Mouse (Mus musculus) kidney, embryonic 16.5 days (tissue): ENCODE results near the gene Crb2. TPM values are rescaled to one million over a fixed set of nuclear protein-coding genes. Genes with fewer than 3 reads are reported as not detected.

Experiments used
- ATAC-seq: fragments of 200-750 bp; cut with Nextera tagmentation; 2 replicates; pipeline ENCODE4 v1.8.0; 2017; ENCODE audit warnings: moderate TSS enrichment; ENCODE audit not compliant: low FRiP score, low TSS enrichment
- H3K27ac ChIP-seq: fragments of 300-500 bp; sonication (generic); 2 replicates; pipeline ENCODE4 v1.5.1; 2014; ENCODE audit warnings: low read length
- H3K27me3 ChIP-seq: fragments of 300-500 bp; sonication (generic); 2 replicates; pipeline ENCODE4 v1.6.1; 2014; ENCODE audit warnings: low read length, control low read depth, mixed read lengths; ENCODE audit not compliant: insufficient read depth
- H3K36me3 ChIP-seq: fragments of 300-500 bp; sonication (generic); 2 replicates; pipeline ENCODE4 v1.6.1; 2014; ENCODE audit warnings: low read length, control low read depth, mixed read lengths; ENCODE audit not compliant: insufficient read depth
- H3K4me1 ChIP-seq: fragments of 300-500 bp; sonication (generic); 2 replicates; pipeline ENCODE4 v1.6.1; 2014; ENCODE audit warnings: low read length, control low read depth, mixed read lengths; ENCODE audit not compliant: insufficient read depth
- H3K4me2 ChIP-seq: fragments of 300-500 bp; sonication (generic); replicated peaks from 2 replicates; pipeline ENCODE4 v1.6.1; 2014; ENCODE audit warnings: low read depth, low read length
- H3K4me3 ChIP-seq: fragments of 300-500 bp; sonication (generic); 2 replicates; pipeline ENCODE4 v1.5.1; 2014; ENCODE audit warnings: mild to moderate bottlenecking, low read length
- H3K9ac ChIP-seq: fragments of 300-500 bp; sonication (generic); replicated peaks from 2 replicates; pipeline ENCODE4 v1.6.1; 2014; ENCODE audit warnings: low read length
- H3K9me3 ChIP-seq: fragments of 300-500 bp; sonication (generic); 2 replicates; pipeline ENCODE4 v1.6.1; 2016; ENCODE audit warnings: low read length, control low read depth
- WGBS: fragments of 180-500 bp; shearing (Covaris S2); extraction: QIAGEN DNeasy Blood & Tissue Kit; methylation state at CpG from one replicate; pipeline ENCODE4 v1.1.7; 2014; 5-methylcytosine and 5-hydroxymethylcytosine counted together
- polyA plus RNA-seq: library from polyadenylated mRNA; unstranded; fragments of >200 nt; fragmentation: Nextera tagmentation; extraction: Ambion mirVana; gene quantifications from 2 replicates; pipeline ENCODE4 v1.2.1, GENCODE M21; 2015

Crb2 gene
- polyA plus RNA-seq, 1 experiment from 2014 or later = 4.6 TPM

DNA sequence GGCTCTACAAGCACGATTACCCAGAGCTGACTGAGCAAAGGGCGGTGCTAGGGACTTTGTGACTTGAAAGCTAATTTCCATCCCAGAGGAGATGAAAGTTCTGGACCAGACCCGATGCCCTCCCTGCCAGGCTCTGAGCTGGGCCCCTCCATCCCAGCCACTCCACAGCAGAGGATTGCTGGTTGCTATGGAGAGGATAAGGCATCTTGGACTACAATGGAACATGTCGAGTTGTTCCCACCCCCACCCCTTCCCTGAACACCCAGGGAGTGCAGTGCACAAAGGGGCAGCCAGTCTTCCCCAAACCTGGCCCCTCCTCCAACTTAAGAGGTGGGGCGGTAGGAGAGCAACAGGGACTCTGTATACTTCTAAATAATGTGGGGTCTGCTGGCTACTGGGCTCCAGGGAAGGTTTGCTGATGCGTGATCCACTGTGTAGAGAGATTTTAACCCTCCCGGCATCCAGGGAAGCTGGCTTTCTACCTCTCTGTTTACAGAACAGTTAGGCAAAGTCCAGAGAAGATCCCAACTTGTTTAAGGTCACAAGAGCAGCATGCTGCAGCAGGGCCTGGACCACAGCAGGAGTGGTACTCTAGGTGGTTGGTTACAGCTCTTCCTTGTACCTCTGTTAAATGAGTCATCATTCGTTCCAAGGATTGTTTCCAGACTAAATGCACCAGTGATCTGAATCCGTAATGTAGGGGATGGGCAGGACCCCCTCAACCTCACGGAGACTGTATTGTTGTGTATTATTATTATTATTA, 2.1 kb downstream of the Crb2 start:
- Histone ChIP-seq H3K27ac (no peak overlapping the region), H3K9me3 (no peaks in the 10 kb centered on the region), H3K4me2 (peak overlapping the region; percentile 59), H3K27me3 (peaks cover 11% of the 10 kb centered on the region; the same call in 1 of the 2 replicates), H3K4me1 (peaks cover 51% of the 10 kb centered on the region), H3K9ac (no peak overlapping the region), H3K36me3 (no peaks in the 10 kb centered on the region), H3K4me3 (no peak overlapping the region)
- no peak for ATAC-seq
- WGBS = 37% methylated on average over 10 of the region's 10 CpGs

DNA sequence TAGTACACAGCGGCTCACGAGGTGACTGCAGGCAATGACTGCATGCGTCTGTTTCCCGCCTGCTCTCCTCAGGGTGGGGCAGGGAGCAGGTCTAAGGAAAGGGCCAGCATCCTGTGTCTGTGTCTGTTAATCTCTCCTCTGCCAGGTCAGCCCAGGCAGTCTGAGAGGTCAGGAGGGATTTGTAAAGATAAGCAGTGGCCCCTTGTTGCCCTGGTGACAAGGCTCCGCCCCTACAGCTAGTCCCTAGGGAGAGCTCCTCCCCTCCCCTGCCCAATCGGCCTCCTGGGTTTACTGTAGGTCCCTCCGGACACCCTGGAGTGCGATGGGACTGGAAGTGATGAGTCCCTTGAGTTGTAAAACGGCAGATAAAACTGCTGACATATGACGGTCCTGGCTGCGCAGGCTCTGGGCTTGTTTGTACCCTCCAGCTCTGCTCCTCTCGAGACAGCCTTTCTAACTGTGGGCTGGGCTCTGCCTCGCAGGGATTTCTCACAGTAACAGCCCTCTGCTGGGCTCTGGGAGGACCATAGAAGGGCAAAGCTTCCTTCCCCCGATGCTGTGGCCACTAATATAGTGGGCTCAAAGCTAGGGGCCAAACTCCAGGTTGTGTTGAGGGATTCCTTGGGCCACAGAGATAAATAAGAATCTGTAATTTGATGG, 4.4 kb downstream of the Crb2 start:
- Histone ChIP-seq H3K4me2 (peak overlapping the region; percentile 49), H3K27me3 (peaks cover 11% of the 10 kb centered on the region; the same call in 1 of the 2 replicates), H3K9me3 (no peaks in the 10 kb centered on the region), H3K4me1 (peaks cover 54% of the 10 kb centered on the region), H3K4me3 (peak overlapping the region; percentile 25), H3K36me3 (no peaks in the 10 kb centered on the region), H3K9ac (peak overlapping the region; percentile 31), H3K27ac (peak overlapping the region; percentile 57; the same call in 1 of the 2 replicates)
- WGBS = 1% methylated on average over 14 of the region's 14 CpGs
- ATAC-seq = peak; percentile 31

DNA sequence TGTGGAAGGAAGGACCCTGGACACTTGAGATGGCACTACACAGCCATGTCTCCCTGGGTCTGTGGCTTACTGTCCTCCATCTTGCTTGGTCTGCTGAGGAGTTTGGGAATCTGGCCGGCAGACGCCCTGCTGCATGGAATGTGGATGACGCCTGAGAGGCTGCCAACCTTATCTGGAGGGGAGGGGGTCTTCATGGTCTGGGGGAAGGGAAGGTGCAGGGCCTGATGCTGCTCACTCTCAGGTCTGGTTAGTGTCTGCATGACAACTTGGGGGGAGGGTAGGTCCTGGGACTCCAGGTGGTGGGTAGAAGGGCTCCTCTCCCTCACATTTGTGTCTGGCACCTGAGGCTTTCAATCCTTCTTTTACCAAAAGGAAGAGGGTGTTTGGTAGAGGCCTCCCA, 5.4 kb downstream of the Crb2 start:
- H3K27ac ChIP-seq = no peak overlapping the region
- H3K4me1 ChIP-seq = peaks cover 44% of the 10 kb centered on the region
- no peaks in the 10 kb centered on the region for H3K36me3 ChIP-seq
- H3K4me2 ChIP-seq = no peak overlapping the region
- no peak overlapping the region for H3K4me3 ChIP-seq
- H3K9me3 ChIP-seq = no peaks in the 10 kb centered on the region
- WGBS = 42% methylated on average over 3 of the region's 3 CpGs
- H3K27me3 ChIP-seq = peaks cover 15% of the 10 kb centered on the region; the same call in 1 of the 2 replicates
- ATAC-seq = no peak
- no peak overlapping the region for H3K9ac ChIP-seq

DNA sequence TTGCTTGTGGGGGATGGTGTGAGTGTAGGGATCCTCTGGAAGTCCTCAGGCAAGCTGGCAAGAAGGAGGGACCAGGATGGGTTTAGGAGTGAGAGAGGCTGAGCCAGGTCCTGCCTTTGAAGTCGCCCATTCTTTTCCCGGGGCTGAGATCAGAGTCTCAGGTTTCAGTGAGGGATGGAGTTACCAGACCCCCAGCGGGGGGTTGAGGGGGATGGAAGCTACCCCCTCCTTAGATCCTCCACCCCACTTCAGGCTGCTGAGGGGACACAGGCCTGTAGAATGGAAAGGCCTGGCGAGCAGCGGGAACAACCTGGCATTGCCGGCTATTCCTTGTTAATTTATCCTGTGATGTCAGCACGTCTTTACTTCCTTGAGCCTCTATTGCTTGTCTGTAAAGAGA, 6.0 kb downstream of the Crb2 start:
- Histone ChIP-seq H3K36me3 (no peaks in the 10 kb centered on the region), H3K4me3 (no peak overlapping the region), H3K4me2 (no peak overlapping the region), H3K9ac (no peak overlapping the region), H3K27me3 (peaks cover 12% of the 10 kb centered on the region; the same call in 1 of the 2 replicates), H3K27ac (no peak overlapping the region), H3K4me1 (peaks cover 38% of the 10 kb centered on the region), H3K9me3 (no peaks in the 10 kb centered on the region)
- ATAC-seq = no peak
- WGBS = 22% methylated on average over 7 of the region's 7 CpGs

DNA sequence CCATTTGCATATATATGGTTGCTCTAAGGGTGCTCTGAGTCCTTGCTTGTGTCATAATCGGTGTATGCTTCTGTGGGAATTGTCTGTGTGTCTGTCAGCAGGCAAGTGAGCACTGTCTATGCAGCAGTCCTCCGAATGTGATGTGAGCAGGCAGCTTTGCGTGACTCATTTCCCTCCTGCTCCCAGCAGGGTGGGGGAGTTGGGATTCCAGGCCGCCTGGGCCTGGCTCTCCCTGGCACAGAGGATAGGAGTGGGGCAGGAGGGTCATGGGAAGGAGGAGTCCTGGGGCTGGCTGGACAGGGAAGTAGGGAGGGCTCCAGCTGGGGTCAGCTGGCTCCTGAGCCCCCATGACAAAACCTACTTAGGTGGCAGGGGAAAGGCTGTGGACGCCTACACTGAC, 8.4 kb downstream of the Crb2 start:
- H3K9me3 ChIP-seq = no peaks in the 10 kb centered on the region
- no peaks in the 10 kb centered on the region for H3K36me3 ChIP-seq
- H3K4me3 ChIP-seq = no peak overlapping the region
- WGBS = 39% methylated on average over 5 of the region's 5 CpGs
- peak; percentile 74 for ATAC-seq
- peaks cover 6% of the 10 kb centered on the region; the same call in 1 of the 2 replicates for H3K27me3 ChIP-seq
- H3K4me1 ChIP-seq = peaks cover 39% of the 10 kb centered on the region
- no peak overlapping the region; the same call in 1 of the 2 replicates for H3K27ac ChIP-seq
- no peak overlapping the region for H3K4me2 ChIP-seq
- no peak overlapping the region for H3K9ac ChIP-seq

DNA sequence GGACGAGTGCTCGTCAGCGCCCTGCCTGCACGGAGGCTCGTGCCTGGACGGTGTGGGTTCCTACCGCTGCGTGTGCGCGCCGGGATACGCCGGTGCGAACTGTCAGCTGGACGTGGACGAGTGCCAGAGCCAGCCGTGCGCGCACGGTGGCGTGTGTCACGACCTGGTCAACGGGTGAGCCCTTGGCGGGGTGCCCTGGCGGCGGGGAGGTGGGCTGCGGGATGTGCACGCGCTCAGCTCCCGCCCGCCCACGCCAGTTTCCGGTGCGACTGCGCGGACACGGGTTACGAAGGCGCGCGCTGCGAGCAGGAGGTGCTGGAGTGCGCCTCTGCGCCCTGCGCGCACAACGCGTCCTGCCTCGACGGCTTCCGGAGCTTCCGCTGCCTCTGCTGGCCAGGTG, 10.4 kb downstream of the Crb2 start:
- Histone ChIP-seq H3K4me2 (peak overlapping the region; percentile 50), H3K9me3 (no peaks in the 10 kb centered on the region), H3K36me3 (no peaks in the 10 kb centered on the region), H3K9ac (no peak overlapping the region), H3K4me1 (peaks cover 22% of the 10 kb centered on the region), H3K4me3 (peak overlapping the region; percentile 28; the same call in 1 of the 2 replicates), H3K27me3 (peaks cover 6% of the 10 kb centered on the region; the same call in 1 of the 2 replicates), H3K27ac (no peak overlapping the region)
- ATAC-seq = no peak
- 34% methylated on average over 52 of the region's 52 CpGs for WGBS

DNA sequence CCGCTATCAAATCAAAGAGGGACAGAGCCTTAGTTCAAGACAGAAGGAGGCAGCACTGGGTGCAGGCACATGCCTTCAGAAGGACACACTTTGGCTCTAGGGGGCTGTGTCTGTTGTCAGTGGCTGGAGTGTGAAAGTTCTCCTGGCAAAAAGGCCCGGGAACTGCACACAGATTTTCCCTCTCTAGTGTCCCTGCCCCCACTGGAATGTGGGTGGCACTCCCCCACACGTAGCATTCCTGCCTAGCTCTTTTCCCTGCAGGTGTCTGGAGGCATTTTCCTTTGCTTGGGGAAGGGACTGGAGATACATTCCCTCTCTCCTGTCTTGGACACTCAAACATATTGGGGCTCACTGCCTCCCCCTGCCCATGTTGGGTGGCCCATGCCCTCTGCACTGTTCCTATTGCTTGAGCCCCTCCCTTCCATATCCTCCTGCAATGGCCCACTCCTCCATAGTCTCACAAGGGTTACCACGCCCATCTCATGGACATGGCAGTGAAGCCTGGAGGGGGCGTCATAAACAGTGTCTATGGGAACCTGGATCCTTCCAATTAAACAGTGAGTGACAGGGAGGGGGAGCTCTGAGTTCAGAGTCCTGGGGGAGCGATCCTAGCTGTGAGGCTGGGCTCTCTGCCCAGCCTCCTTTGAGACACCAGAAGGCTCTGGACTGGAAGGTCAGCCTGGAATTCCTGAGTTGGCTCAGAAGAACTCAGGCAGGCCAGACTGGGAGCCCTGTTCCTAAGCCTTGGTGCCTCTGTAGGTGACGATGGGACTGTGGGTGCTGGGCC, 12.3 kb downstream of the Crb2 start:
- Histone ChIP-seq H3K9me3 (no peaks in the 10 kb centered on the region), H3K4me2 (no peak overlapping the region), H3K27me3 (peaks cover 12% of the 10 kb centered on the region; the same call in 1 of the 2 replicates), H3K9ac (no peak overlapping the region), H3K27ac (peak overlapping the region; percentile 2), H3K36me3 (no peaks in the 10 kb centered on the region), H3K4me3 (no peak overlapping the region), H3K4me1 (peaks cover 15% of the 10 kb centered on the region)
- peak; percentile 17; the same call in 1 of the 2 replicates for ATAC-seq
- 39% methylated on average over 7 of the region's 7 CpGs for WGBS

DNA sequence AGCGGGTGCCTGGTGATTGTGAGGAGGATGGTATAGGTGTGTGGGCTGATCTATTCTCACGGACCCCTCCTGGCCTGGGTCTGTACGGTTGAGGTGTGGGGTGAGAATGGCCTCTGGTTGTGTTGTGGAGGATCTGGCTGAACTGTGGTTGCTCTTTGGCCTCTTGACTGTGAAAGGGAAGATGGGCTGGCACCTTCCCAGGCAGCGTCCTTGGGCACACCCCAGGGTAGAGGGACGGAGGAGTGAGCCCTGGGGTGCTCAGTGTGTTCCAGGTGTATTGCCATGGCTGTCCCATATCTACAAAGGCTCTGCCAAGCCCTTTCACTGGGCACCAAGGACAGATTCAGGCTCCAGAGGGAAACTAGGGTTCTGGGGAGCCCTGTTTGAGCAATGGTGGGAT, 13.0 kb downstream of the Crb2 start:
- H3K27me3 ChIP-seq = peaks cover 12% of the 10 kb centered on the region; the same call in 1 of the 2 replicates
- 67% methylated on average over 5 of the region's 5 CpGs for WGBS
- H3K36me3 ChIP-seq = no peaks in the 10 kb centered on the region
- no peak for ATAC-seq
- H3K4me1 ChIP-seq = peaks cover 14% of the 10 kb centered on the region
- H3K4me3 ChIP-seq = no peak overlapping the region
- H3K27ac ChIP-seq = no peak overlapping the region; the same call in 1 of the 2 replicates
- no peaks in the 10 kb centered on the region for H3K9me3 ChIP-seq
- H3K4me2 ChIP-seq = no peak overlapping the region
- no peak overlapping the region for H3K9ac ChIP-seq

DNA sequence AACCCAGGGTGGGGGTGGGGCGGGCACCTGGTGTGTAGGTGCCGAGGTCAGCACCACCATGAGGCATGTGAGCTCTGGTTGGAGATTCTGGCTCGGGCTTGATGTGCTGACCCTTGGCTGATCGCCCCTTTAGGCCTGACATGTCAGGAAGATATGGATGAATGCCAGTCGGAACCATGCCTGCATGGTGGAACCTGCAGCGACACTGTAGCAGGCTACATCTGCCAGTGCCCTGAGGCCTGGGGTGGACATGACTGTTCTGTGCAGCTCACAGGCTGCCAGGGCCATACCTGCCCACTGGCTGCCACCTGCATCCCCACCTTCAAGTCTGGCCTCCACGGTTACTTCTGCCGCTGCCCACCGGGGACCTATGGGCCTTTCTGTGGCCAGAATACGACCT, 13.9 kb downstream of the Crb2 start:
- H3K4me1 ChIP-seq = peaks cover 11% of the 10 kb centered on the region
- no peaks in the 10 kb centered on the region for H3K9me3 ChIP-seq
- H3K27me3 ChIP-seq = peaks cover 12% of the 10 kb centered on the region; the same call in 1 of the 2 replicates
- H3K4me2 ChIP-seq = no peak overlapping the region
- H3K4me3 ChIP-seq = no peak overlapping the region
- 84% methylated on average over 10 of the region's 10 CpGs for WGBS
- H3K36me3 ChIP-seq = no peaks in the 10 kb centered on the region
- H3K27ac ChIP-seq = no peak overlapping the region
- H3K9ac ChIP-seq = no peak overlapping the region
- no peak for ATAC-seq
